Mouse (Mus musculus): ENCODE measurements around the gene Selp. TPM values are rescaled to one million over a fixed set of nuclear protein-coding genes. Genes with fewer than 3 reads are reported as not detected.

The Selp gene
- 0.58 TPM for polyA plus RNA-seq (2014; fragmentation: Illumina TruSeq; extraction: RNeasy Lipid Tissue Mini Kit (QIAGEN cat#74804); ENCODE audit: low read depth, low replicate concordance)

DNA sequence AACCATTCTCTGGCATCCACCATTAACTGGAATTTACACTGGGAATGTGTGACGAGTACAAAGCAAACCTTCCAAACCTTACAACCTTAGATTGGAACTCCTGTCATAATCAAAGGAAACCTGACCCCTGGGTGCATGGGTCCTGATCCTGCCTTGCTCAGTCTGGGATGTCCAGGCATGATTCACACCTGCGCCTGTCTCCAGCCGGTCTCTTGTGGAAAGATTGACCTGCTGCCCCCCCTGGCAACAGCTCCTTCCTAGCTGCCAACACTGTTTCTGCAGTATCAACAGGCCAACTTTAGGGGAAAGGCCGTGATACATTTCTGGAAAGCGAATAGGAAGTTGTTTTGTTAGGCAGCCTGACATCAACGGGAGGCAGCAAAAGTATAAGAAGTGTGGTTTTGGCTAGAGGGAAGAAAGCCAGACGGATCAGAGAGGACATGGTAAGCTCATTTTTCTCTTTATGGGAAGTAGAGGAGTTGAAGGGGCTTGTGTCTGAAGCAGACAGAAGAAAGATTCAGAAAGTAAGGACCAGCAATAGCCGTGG is at the start of gene Selp:
Gene Selp, plus strand, starts transcription at position 318 of the 547 bp plus-strand sequence.

DNA sequence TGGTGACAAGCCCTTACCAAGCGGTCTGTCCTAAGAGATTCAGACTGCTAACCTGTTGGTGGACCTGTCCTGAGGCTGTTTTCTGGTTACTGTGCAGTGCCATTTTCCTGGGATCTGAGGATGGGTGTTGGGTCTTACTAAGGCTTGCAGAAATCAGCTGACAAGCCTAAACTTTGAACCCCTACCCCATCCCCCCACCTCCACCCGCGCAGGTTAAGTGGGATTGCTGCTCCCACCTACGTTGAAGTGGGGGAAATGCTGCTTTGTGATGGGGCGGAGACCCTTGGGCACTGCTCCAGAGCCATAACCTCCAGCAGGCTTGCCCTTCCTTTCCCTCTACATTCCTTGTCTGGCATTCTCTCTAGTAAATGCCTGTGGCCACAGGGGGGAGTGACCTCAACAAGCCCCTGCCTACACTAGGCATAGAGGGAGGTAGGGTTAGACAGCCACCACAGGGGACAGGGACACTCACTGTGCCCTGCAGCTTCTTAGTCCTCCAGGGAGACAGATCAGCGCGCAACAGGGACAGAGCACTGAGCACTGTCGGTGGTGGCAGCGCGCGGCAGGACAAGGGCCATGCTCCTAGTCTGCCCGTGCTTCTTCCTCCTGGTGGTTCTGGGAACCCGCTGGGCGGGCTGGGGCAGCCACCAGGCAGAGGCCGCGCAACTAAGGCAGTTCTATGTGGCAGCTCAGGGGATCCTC is 36.5 kb downstream of the Selp start, which contains the start of gene F5:
Gene F5, plus strand, starts transcription at position 452 of the 702 bp plus-strand sequence.

Other genes starting within 250 kb of the Selp start
- gene Scyl3, start 186.2 kb upstream of the Selp start, polyA plus RNA-seq (2014; fragmentation: Illumina TruSeq; extraction: RNeasy Lipid Tissue Mini Kit (QIAGEN cat#74804); ENCODE audit: low read depth, low replicate concordance) = 43.3 TPM
- 3.6 TPM for gene BC055324, start 120.5 kb upstream of the Selp start, polyA plus RNA-seq (2014; fragmentation: Illumina TruSeq; extraction: RNeasy Lipid Tissue Mini Kit (QIAGEN cat#74804); ENCODE audit: low read depth, low replicate concordance)
- gene Mettl18, start 120.4 kb upstream of the Selp start, polyA plus RNA-seq (2014; fragmentation: Illumina TruSeq; extraction: RNeasy Lipid Tissue Mini Kit (QIAGEN cat#74804); ENCODE audit: low read depth, low replicate concordance) = 10.6 TPM
- gene Sele, start 67.0 kb upstream of the Selp start, polyA plus RNA-seq (2014; fragmentation: Illumina TruSeq; extraction: RNeasy Lipid Tissue Mini Kit (QIAGEN cat#74804); ENCODE audit: low read depth, low replicate concordance) = 1.8 TPM
- gene Sell, start 53.3 kb upstream of the Selp start, polyA plus RNA-seq (2014; fragmentation: Illumina TruSeq; extraction: RNeasy Lipid Tissue Mini Kit (QIAGEN cat#74804); ENCODE audit: low read depth, low replicate concordance) = 3.9 TPM
- gene F5, start 36.6 kb downstream of the Selp start, polyA plus RNA-seq (2014; fragmentation: Illumina TruSeq; extraction: RNeasy Lipid Tissue Mini Kit (QIAGEN cat#74804); ENCODE audit: low read depth, low replicate concordance) = 1.7 TPM
- 50.6 TPM for gene Slc19a2, start 133.8 kb downstream of the Selp start, polyA plus RNA-seq (2014; fragmentation: Illumina TruSeq; extraction: RNeasy Lipid Tissue Mini Kit (QIAGEN cat#74804); ENCODE audit: low read depth, low replicate concordance)
- 23.7 TPM for gene Ccdc181, start 160.3 kb downstream of the Selp start, polyA plus RNA-seq (2014; fragmentation: Illumina TruSeq; extraction: RNeasy Lipid Tissue Mini Kit (QIAGEN cat#74804); ENCODE audit: low read depth, low replicate concordance)
- gene Nme7, start 188.9 kb downstream of the Selp start, polyA plus RNA-seq (2014; fragmentation: Illumina TruSeq; extraction: RNeasy Lipid Tissue Mini Kit (QIAGEN cat#74804); ENCODE audit: low read depth, low replicate concordance) = 34.2 TPM
- 53.9 TPM for gene Blzf1, start 192.2 kb downstream of the Selp start, polyA plus RNA-seq (2014; fragmentation: Illumina TruSeq; extraction: RNeasy Lipid Tissue Mini Kit (QIAGEN cat#74804); ENCODE audit: low read depth, low replicate concordance)